ENCODE assay signal across 9 mouse cellular contexts in the genomic region with DNA sequence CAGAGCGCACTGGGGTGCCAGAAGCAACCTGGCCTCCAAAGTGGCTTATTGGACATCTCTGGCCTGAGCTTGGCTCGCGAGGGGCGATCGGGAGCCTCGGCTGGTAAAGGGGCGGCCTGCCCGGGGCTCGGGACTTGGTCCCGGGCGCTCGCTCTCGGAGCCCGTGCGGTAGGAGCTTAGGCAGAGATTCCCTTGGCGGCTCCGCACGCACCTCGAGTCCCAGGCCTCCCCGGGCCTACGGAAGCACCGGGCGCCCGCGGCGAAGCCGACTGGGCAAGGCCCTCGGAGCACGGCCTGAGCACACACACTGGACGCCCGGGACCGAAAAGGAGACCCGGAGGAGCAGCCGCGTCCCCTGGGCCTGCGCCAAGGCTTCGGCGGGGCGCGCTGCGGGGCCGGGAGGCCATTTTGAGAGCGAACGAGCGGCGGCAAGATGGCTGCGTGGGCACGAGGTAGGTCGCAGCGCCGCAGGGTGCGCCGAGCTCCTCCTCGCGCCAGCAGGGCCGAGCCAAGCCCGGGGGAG. TPM values are rescaled to one million over a fixed set of nuclear protein-coding genes. Genes with fewer than 3 reads are reported as not detected.
DNase-seq lines count a peak whose midpoint lies in the region; ATAC-seq and TF ChIP-seq lines count a peak whose summit lies in the region.
"Had no signal": no experiment of that assay in that cellular context is flagged by ENCODE, and none has a peak within 500 bp of the region (broad histone marks: within the 10 kb centered on the region; RNA-seq: fewer than 3 reads in every experiment).

No protein-coding gene starts in this region.

- no peaks in the 10 kb centered on the region for H3K9me3 ChIP-seq in kidney, embryonic 15.5 days (replicated peaks)
- no peaks in the 10 kb centered on the region for H3K9me3 ChIP-seq in forebrain, postnatal 0 days (ENCODE audit: low read length)
- no peaks in the 10 kb centered on the region for H3K9me3 ChIP-seq in midbrain, embryonic 13.5 days

- peaks cover 99% of the 10 kb centered on the region for H3K27me3 ChIP-seq in kidney, embryonic 15.5 days
- H3K27me3 ChIP-seq in kidney, adult 2 months (replicated peaks; ENCODE audit: control insufficient read depth, insufficient read depth, low read length), result peaks cover 5% of the 10 kb centered on the region
- H3K27me3 ChIP-seq in cerebellum, adult 2 months (ENCODE audit: control insufficient read depth, insufficient read depth, low read length), result no peaks in the 10 kb centered on the region
- no peaks in the 10 kb centered on the region for H3K27me3 ChIP-seq in forebrain, postnatal 0 days (ENCODE audit: insufficient read depth, low read length)
- peaks cover 46% of the 10 kb centered on the region for H3K27me3 ChIP-seq in midbrain, embryonic 13.5 days

- no peak for TF ChIP-seq POLR2A in kidney, adult 2 months (IDR thresholded peaks at IDR 0.05; ENCODE audit: low read depth, low read length)
- TF ChIP-seq POLR2A in cerebellum, adult 2 months (IDR thresholded peaks at IDR 0.05; ENCODE audit: borderline replicate concordance, insufficient read depth, low read length), result no peak

- 1% methylated on average over 53 of the region's 57 CpGs for WGBS in kidney, embryonic 15.5 days
- WGBS in kidney, adult 2 months, result 3% methylated on average over 57 of the region's 57 CpGs
- 5% methylated on average over 57 of the region's 57 CpGs for WGBS in cerebellum, adult 2 months
- 3% methylated on average over 57 of the region's 57 CpGs for WGBS in forebrain, postnatal 0 days
- 1% methylated on average over 57 of the region's 57 CpGs for WGBS in midbrain, embryonic 13.5 days

- no peak for TF ChIP-seq CTCF in kidney, adult 2 months (conservative IDR thresholded peaks at IDR 0.05; ENCODE audit: insufficient read depth, insufficient read length, low read depth, low read length)
- TF ChIP-seq CTCF in cerebellum, adult 2 months (IDR thresholded peaks at IDR 0.05; ENCODE audit: borderline replicate concordance, insufficient read depth, low read depth, low read length), result no peak
- TF ChIP-seq CTCF in forebrain, postnatal 0 days (IDR thresholded peaks at IDR 0.05; ENCODE audit: low read depth), result no peak

- peak overlapping the region; percentile 82 for H3K4me2 ChIP-seq in kidney, embryonic 15.5 days
- peak overlapping the region; percentile 57 for H3K4me2 ChIP-seq in forebrain, postnatal 0 days (ENCODE audit: low read depth)
- H3K4me2 ChIP-seq in midbrain, embryonic 13.5 days (replicated peaks), result peak overlapping the region; percentile 90

- H3K4me1 ChIP-seq in kidney, embryonic 15.5 days, result peaks cover 10% of the 10 kb centered on the region
- no peaks in the 10 kb centered on the region for H3K4me1 ChIP-seq in kidney, adult 2 months (ENCODE audit: control insufficient read depth, insufficient read depth, low read length)
- peaks cover 32% of the 10 kb centered on the region for H3K4me1 ChIP-seq in cerebellum, adult 2 months (ENCODE audit: control insufficient read depth, insufficient read depth, low read length)
- peaks cover 57% of the 10 kb centered on the region for H3K4me1 ChIP-seq in forebrain, postnatal 0 days (ENCODE audit: insufficient read depth)
- H3K4me1 ChIP-seq in midbrain, embryonic 13.5 days (replicated peaks), result peaks cover 96% of the 10 kb centered on the region

- peak overlapping the region; percentile 46 for H3K4me3 ChIP-seq in kidney, embryonic 15.5 days (replicated peaks)
- H3K4me3 ChIP-seq in kidney, adult 2 months (ENCODE audit: insufficient read depth, low read depth, low read length), result no peak overlapping the region; the same call in 1 of the 2 replicates
- peak overlapping the region; percentile 45 for H3K4me3 ChIP-seq in cerebellum, adult 2 months (replicated peaks; ENCODE audit: insufficient read depth, low read depth, low read length)
- peak overlapping the region; percentile 23 for H3K4me3 ChIP-seq in forebrain, postnatal 0 days (ENCODE audit: low read depth, low read length)
- H3K4me3 ChIP-seq in midbrain, embryonic 13.5 days (replicated peaks), result peak overlapping the region; percentile 41

- H3K36me3 ChIP-seq in kidney, embryonic 15.5 days, result no peaks in the 10 kb centered on the region
- no peaks in the 10 kb centered on the region for H3K36me3 ChIP-seq in kidney, adult 2 months (ENCODE audit: control insufficient read depth, insufficient read depth, low read length)
- peaks cover 10% of the 10 kb centered on the region for H3K36me3 ChIP-seq in forebrain, postnatal 0 days (ENCODE audit: insufficient read depth)
- peaks cover 10% of the 10 kb centered on the region; the same call in 1 of the 2 replicates for H3K36me3 ChIP-seq in midbrain, embryonic 13.5 days

- peak overlapping the region; percentile 39; the same call in 1 of the 2 replicates for H3K9ac ChIP-seq in kidney, embryonic 15.5 days
- H3K9ac ChIP-seq in forebrain, postnatal 0 days, result peak overlapping the region; percentile 80
- H3K9ac ChIP-seq in midbrain, embryonic 13.5 days (replicated peaks), result peak overlapping the region; percentile 81

- no peak overlapping the region for H3K27ac ChIP-seq in kidney, embryonic 15.5 days
- no peak overlapping the region for H3K27ac ChIP-seq in kidney, adult 2 months (ENCODE audit: insufficient read depth, low read depth, low read length)
- peak overlapping the region; percentile 55 for H3K27ac ChIP-seq in cerebellum, adult 2 months (ENCODE audit: insufficient read depth, low read length)
- H3K27ac ChIP-seq in forebrain, postnatal 0 days (ENCODE audit: low read depth, low read length), result peak overlapping the region; percentile 98
- peak overlapping the region; percentile 97 for H3K27ac ChIP-seq in midbrain, embryonic 13.5 days

- no peak for DNase-seq in kidney, adult 2 months
- DNase-seq in cerebellum, adult 2 months, result peak; percentile 76 to 80
- DNase-seq in forebrain, postnatal 0 days, result peak; percentile 82
- DNase-seq in thymus, postnatal 0 days (ENCODE audit: low spot score), result no peak
- DNase-seq in thymus, postnatal 14 days, result no peak
- no peak for DNase-seq in spleen, postnatal 10 days (ENCODE audit: low spot score in 2 of 2)

- 0 out of 2 replicates have a peak, but pooled peaks have one; percentile 12 for ATAC-seq in kidney, embryonic 15.5 days (replicated peaks; ENCODE audit: low FRiP score)
- ATAC-seq in forebrain, postnatal 0 days, result peak; percentile 23
- no peak; the same call in 1 of the 2 replicates for ATAC-seq in midbrain, embryonic 13.5 days
- ATAC-seq: Patski had no signal

RNA-seq across cellular contexts. Expression of a gene that starts 49.1 kb away (rescaled TPM):
- 32.9 and 36.7 TPM in 2 replicates for polyA plus RNA-seq in kidney, embryonic 15.5 days (2015; fragmentation: Nextera tagmentation; extraction: Ambion mirVana)
- 33.8 and 35.3 TPM in 2 replicates for polyA plus RNA-seq in kidney, adult 2 months (2012; rRNA removed)
- 69.9 and 72.8 TPM in 2 replicates for polyA plus RNA-seq in cerebellum, adult 2 months (2012; rRNA removed)
- 51.1 and 52.9 TPM in 2 replicates for total RNA-seq in forebrain, postnatal 0 days (2014; rRNA removed)
- polyA plus RNA-seq in forebrain, postnatal 0 days (2015; fragmentation: Nextera tagmentation; extraction: Ambion mirVana), result 17.4 and 19.4 TPM in 2 replicates
- 22.0 and 23.8 TPM in 2 replicates for polyA plus RNA-seq in midbrain, embryonic 13.5 days (2015; fragmentation: Nextera tagmentation; extraction: Ambion mirVana)
- 38.5 and 40.4 TPM in 2 replicates for polyA plus RNA-seq in thymus, postnatal 0 days (2015; fragmentation: Nextera tagmentation; extraction: Ambion mirVana)

Comparison
In these comparisons a context has a peak if more than half of its experiments do, and no peak if none do; other contexts are left out.
1. H3K27ac ChIP-seq: peak in cerebellum, adult 2 months (single experiment), forebrain, postnatal 0 days (single experiment) and midbrain, embryonic 13.5 days (single experiment); none in kidney, embryonic 15.5 days (single experiment) and kidney, adult 2 months (single experiment).
2. DNase-seq: peak in cerebellum, adult 2 months (2 of 2) and forebrain, postnatal 0 days (single experiment); none in kidney, adult 2 months (single experiment), thymus, postnatal 0 days (single experiment), thymus, postnatal 14 days (single experiment) and spleen, postnatal 10 days (0 of 2).
3. Peak in every context shown above with its lines, with median percentiles within 50 percentile points of each other: H3K4me2 ChIP-seq and H3K9ac ChIP-seq.